Mouse (Mus musculus) yolk sac, embryonic 10.5 days (tissue): ENCODE results near the gene Evx1.

Experiments
- DNase-seq: peaks from one replicate; pipeline ENCODE4 v3.0.0-alpha.2; 2017; ENCODE audit warnings: low spot score

Gene Evx1

DNA sequence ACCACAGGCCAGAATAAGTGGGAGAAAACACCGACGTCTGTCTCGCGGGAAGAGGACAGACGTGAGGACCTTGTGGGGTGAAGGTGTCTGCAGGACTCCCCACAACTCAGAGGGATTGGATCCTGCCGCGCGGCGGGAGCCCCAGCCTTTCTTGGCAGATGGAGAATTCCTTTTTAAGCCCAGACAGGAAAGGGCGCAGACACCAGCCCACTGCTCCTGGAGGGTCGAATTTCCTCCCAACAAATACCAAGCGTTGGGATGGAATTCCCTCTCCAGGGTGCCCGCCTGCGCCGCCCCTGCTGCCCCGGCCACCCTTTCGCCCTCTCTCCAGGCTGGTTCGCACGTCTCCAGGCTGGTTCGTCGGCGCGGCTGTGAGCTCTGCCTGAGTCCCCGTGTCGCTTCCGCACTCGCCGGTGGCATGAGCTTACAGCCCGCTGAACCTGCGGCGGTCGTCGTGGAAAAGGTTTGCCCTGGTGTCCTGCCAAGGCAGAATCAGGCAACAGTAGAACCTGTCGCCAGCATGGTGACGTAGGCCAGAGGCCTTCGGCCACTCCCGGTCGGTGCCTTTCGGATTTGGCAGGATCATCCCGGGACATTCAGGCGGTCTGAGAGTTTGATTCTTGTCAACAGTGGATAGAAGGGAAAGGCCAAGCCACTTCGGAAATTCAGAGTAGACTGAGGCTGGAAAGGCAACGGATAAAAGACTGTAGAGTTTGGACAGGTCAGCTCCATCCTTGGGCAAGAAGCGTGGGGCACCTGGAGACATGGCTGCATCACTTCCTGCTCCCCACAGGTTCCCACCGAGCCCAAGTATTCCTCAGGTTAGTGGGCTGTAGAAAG is 22.1 kb upstream of the Evx1 start:
- peak; percentile 51 for DNase-seq

DNA sequence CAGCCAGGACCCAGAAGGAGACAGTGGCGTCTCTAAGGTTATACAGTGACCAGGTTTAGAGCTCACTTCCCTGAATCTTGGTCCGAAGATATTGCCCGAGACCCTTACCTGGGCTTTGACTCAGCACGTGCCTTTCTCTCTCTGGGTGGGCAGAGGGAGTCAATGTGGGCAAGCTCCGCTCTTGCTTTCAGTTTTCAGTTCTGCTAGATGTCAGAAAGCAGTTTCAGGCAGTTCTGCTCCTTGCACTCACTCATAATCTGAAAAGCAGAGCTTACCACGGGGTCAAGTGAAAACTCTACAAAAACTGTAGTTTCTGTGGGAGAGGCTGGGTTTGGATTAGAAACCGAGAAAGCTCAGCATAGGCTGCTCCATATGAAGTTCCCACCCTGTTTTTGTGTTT is 21.0 kb upstream of the Evx1 start:
- DNase-seq, result no peak

DNA sequence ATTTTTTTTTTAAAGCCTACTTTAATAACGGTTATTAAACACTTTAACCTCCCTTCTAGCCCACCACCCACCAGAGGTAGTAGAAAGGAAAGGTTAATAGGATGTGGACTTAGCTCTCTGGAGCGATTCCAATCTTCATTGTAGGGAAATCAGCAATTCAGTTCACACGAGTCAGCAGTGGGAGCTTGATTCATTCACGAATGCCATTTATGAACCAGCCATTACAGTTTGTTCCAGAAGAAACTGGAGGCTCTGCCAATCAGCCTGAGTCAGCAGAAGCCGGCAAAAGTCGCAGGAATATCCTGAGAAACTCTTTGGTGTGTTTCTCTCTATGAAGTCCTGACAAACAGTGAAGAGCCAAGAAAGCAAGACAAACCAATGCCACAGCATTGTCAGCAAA is 18.7 kb upstream of the Evx1 start:
- no peak for DNase-seq

DNA sequence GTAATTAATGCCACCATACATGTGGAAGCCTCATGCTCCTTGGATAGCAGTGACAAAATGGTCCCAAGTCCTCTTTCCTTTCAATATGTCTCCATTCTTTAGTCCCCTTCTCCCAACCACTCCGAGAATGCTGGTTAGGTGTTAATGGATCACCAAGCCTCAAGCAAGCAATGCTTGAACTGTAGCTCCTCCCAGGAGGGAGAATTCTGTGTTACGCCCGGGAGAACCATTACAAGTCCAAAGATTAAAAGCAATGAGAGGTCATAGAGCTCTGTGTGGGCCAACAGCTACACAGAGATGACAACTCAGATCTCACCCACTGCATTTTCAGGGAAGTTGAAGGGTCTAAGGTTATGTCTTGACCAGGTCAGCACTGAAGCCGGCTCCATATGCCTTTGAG is 14.8 kb upstream of the Evx1 start:
- DNase-seq, result no peak

DNA sequence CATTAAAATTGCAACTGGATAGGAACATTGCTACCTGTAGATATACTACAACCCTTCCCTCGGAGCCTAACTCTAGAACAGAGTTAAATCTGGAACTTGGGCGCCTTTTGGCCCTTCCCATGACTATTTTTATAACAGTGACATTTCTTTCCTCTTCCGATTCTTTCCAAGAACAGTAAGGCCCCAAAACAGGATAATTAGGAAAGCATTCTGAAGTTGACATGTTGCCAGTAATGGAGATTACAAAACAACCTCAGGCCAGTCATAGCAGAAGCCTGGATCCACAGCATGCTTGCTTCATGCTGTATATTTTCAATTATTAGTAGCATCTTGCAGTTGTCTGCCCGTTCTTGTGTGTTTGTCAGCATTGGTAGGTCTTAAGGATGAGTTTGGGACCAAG is 12.5 kb upstream of the Evx1 start:
- no peak for DNase-seq

DNA sequence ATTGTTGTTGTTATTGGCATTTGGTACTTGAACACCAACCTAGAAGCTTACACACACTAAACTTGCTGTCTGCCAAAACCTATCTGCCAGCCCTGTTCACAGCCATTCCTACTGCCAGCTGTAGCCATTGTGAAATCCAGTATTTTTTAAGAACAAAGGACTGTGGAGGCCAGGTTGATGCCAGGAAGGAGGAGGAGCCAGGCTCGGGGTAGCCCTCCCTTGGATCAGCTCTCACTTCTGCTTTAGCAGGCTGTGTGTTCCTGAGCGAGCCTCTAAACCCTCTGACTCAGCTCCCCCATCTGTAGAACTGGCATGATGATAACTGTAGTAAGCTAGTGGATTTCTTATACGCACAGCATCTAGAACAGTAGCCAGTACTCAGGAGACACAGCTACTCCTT is 9.9 kb upstream of the Evx1 start:
- no peak for DNase-seq

DNA sequence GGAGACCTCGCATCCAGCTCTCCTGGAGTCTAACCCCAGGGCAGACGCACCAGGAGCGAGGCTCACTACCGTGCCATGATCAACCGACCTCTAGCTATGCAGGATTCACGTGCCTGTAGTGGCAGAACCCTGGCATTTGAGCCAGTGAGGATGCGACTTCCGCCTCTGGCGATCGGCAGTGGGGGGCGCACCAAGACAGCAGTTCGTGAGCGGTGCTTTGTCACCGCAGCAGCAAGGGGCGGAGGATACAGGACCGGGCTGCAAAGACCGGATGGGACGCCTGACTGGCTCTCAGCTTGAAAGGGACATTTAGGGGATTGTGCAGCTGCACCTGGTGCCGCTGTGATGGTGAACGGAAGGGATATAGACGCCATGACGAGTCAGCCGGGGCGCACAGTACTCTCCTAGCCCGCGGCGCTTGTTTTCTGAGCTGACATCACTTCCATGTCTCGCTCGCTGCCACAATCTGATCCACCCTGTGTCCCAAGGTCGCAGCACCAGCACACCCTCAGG is 7.4 kb upstream of the Evx1 start:
- peak; percentile 63 for DNase-seq

DNA sequence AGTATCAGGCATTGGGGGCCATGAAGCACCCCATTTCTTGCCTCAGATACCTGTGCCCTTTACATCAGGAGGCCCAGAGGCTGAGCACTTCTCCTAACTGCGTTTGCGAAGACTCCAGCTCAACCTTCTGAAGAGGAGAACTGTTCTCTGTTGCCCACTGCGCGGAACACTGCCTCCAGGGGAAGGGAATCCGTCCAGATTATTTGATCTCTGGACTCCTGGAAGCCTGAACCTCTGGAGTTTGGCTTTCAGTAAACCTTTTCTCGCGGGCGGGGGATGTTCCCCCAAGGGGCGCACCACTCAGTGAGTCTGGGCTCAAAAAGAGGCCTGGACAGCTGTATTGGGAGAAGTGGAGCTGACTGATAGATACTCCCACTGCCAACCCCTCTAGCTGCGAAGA is 3.5 kb upstream of the Evx1 start:
- no peak for DNase-seq

DNA sequence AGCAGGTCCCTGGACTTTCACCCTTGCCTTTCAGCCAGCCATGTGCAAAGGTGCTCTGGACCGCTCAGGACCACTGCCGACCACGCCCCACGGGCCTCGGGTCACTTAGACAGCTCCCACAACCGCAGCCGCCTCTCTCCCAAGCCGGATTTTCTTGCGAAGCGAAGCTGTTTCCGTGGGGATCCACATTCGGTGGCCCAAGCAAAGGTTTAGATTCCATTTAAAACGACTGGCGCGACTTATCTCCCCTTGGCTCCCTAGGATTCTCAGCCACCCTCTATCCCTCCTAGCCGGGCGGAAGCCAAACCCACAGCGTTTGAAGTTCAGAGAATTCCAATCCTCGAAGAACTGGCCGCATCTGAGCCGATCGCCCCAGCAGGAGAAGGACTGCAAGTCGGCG is 2.9 kb upstream of the Evx1 start:
- DNase-seq, result peak; percentile 38

DNA sequence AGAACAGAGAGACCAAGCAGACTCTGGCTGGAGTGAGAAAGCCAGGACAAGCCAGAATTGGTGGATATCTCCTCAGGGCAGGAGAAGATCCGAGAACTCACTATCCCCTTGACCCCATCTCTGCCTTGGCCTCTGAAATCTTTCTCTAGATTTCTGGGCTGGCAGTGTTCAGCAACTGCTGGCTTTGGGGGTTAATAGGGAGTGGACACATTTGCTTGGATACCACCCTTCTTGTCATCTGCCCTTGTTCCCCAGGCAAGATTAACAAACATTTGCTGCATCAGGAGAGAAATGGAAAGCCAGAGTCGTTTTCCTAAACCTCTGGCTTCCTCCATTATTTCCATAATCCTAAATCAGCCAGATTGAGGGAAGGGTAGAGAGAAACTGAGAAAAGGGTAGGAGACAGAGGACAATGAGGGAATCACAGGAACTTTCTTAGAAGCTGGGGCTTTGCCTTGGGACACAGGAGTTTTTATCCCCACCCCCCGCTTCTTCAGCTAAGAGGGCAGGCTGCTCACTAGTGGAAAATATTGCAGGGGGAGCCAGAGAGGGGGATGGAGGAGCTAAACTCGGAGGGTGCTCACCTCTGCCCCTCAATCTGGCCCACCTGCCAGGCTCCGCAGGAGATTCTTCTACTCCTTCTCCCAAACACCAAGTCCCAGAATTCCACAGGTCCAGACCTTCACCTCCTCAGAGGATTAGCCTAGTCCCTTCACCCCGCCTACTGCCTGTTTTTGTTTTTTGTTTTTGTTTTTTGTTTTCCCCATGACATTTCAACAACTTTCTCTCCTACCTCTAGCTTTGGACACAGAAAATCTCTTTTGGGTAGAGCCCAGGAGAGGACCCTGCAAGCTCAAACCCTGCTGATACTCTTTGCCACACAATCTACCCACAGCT is 1.4 kb upstream of the Evx1 start:
- no peak for DNase-seq

DNA sequence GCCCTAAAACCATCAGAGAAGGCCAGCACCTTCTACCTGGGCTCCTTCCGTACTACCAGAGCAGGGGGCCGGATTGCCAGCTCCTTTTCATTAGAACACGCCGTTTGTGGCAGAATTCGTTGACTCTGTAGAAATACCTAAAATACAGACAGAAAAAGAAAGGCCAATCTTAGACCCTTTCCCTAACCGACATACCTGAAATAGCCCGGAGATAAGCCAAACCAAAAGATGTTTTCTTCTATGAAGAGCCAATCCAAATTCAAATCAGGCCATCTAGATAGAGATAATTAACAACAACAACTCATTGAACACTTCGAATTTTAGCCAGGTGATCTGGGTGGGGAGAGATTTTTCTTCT is 761 bp upstream of the Evx1 start:
- peak; percentile 10 for DNase-seq

DNA sequence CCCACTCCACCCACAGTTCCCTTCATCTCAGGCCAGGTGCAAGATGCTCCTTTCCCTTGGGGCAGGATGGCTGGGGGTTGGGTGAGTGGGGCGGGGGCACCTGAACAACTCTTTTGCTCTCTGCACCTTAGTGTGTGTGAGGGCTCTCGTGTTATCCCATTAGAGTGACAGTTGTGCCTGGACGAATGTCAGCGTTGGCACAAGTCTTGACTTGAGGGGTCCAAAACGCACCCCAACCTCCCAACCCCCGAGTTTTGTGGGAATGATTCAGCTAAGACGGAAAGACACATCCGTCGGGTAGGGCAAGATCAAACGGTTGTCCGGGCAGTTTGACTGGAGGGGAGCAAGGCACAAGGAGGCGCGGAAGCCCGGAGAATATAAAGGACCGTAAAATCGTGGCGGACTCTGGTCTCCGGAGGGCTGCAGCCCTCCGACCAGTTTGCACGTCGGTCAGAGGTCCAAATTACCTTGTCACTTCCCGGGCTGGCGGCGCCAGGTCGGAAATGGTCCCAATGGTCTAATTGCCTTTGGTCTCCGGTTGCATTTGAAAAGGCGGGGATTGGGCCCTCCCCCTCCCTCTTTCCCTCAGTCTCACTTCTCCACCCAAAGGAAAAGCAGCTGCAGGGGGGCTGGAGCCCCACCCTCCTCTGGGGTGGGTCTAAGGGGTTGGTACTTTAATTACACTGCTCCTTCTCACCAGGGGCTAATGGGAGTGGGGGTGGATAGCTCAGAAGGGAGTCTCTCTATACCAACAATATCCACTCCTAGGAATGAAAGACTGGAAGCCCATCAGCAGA is 1.2 kb downstream of the Evx1 start:
- peak; percentile 11 for DNase-seq

DNA sequence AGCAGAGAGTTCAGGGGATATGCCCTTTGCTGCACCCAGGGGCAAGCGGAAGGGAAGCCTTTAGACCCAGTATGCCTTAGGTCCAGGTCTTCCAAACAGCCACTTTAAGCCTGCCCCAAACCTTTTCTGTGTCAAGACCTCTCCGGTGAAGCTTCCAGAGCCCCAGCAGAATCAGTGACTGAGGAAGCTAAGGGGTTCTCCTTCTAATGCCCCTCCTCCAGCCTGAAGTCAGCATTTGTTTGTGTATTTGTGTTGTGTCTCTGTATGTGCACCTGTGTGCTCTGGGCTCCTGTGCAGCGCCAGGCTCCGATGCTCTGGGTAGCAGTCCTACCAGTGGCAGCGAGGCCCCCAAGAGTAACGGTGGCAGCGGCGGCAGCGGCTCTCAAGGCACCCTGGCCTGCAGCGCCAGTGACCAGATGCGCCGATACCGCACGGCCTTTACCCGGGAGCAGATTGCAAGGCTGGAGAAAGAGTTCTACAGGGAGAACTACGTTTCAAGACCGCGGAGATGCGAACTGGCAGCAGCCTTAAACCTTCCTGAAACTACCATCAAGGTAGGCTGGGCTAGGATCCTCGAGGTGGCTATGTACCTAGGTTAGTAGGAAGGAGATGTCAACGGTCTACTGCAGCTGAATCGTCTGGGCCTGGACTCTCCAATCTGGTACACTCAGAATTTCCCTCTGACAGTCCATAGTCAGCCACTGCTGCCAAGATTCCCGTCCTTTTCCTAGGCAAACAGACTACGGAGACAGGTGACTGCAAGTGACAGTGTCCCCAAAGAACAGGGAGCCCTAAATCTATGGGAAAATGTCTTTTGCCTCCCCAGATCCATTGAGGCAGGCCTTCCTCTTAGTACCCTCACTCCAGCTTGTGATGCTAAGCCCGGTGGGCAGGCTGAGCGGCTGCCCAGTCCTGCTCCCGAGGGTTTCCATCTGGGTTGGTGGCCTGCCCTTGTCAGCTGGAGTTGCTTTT is 2.4 kb downstream of the Evx1 start:
- DNase-seq, result no peak

DNA sequence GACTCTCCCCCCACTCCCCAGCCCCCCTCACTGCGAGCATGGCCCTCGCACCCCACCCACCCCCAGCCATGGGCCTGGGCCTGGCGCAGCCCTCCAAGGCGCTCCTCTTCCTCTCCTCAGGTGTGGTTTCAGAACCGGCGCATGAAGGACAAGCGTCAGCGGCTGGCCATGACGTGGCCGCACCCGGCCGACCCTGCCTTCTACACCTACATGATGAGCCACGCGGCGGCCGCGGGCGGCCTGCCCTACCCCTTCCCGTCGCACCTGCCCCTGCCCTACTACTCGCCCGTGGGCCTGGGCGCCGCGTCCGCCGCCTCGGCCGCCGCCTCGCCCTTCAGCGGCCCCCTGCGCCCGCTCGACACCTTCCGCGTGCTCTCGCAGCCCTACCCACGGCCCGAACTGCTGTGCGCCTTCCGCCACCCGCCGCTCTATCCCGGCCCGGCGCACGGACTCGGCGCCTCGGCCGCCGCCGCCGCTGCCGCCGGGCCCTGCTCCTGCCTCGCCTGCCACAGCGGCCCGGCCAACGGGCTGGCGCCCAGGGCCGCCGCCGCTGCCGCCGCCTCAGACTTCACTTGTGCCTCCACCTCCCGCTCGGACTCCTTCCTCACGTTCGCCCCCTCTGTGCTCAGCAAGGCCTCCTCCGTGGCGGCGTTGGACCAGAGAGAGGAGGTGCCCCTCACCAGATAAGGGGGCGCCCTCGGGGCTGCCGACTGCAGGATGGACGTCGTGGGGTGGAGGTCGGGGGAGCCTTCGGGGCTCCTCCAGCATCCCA is 3.3 kb downstream of the Evx1 start:
- DNase-seq, result no peak

DNA sequence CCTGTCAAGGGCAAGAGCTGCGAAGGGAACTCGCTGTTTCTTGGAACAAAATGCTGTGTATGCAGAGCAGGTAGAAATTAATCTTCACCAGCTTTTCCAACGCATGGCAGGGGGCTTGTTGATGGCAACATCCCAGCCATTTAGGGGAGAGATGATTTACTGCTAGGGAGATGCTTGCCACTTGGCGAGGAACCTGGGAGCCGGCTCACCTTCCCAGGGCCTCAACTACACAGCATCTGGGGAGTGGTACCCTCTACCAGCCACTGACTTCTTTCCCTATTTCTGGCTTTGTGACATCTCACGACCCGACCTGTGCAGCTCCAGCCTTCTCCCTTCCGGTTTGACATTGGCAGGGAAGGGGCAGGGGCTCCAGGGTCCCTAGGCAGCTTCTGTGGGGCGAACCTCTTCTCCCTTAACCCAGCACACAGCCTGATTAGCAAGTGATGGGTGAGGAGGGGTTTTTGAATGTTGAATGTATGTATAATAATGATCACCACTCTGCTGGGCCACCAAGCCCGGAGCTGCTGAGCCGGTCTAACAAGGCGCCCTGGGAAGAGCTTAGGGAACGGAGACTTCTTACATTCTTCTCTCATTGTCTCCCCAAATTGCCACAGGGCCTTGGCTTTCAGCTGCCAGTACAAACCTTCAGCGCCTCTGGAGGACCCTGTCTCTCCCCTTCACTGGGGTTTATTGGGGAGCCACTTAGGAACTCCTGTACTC is 4.3 kb downstream of the Evx1 start:
- DNase-seq, result no peak

DNA sequence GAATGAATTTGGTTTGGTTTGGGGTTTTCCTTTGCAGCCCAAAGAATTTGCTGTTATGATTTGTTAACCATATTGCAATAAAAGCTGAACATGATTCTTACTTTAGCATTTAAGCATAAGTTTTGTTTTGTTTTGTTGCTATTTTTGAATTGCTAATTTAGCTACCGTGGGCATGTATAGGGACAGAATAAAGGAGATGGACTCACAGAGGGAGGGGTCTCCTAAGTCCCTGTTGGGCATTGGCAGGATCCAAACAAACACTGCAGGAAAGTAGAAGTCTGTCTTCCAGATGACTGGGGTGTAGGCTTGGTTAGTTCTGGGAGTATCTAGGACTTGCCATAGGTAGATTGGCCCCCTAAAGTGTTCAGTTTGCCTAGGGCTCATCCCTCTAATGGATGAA is 5.0 kb downstream of the Evx1 start:
- no peak for DNase-seq

DNA sequence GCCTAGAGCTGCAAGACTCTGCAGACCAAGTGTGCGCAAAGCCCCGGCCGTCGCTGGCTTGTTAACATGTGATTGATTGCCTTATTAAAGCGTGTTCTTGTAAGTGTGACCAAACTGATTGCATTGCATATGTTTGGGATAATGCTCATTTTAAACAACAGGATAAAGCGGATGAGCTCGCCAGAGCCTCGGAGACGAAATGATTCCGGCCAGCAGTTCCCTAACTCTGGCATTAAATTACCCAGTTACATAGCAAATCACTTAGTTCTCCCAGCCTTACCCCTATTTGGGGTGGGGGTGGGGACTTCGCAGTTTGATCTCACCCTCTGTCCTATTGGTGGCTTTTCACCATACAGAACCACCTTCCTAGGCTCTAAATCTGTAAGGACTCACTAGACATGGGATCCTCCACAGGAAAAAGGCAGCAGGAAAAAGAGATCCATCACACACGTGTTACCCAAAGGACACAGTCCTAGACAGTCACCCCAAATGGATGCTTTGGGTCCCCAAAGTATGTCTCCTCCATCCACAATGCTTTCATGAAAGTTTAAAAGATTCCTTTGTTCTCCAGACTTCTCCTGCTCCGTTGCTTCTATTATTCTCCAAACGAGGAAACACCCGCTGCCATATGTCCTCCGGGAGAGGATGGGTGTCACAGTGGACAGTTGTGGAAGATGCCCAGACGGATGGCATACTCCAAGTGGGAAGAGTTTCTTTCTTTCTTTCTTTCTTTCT is 6.8 kb downstream of the Evx1 start:
- no peak for DNase-seq

DNA sequence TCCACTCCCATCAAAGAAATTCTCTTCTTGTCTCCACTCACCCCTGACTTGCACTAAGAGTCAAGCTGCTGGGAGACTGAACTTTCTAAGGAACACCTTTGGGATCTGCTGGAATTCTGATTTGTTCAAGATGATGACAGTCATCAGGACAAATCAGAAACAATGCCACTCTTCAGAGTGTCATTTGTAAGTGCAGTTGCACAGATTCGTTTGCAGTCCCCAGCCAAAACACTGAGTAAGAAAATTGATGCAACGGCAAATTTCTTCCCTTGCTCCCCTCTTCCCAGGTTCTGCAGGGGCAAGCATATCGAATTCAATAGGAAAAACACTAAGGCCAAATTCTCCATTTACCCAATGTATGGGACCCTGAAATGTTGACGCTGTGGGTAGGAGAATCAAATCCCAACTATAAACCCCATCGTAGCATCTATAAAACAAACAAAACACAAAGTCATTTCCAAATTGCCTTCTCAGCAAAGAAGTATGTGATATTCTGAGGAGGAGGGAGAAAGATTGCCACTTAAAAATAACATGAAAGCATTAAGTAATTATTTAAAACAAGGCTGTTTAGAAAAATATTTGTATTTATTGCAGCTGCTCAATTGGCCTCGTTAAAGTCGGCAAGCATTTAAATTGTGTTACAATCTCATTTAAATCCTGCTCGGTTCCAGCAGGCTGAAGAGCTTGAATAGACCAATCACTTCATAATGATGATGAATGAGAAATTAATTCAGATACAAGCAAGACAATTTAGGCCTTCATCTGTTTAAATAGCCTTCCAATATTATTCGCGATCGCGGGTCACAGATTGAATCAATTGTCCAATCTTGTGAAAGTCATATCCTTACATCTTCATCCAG is 7.9 kb downstream of the Evx1 start:
- no peak for DNase-seq
